Mouse (Mus musculus): ENCODE results near the gene Hsd17b3. TPM values are rescaled to one million over a fixed set of nuclear protein-coding genes. Genes with fewer than 3 reads are reported as not detected.

Gene Hsd17b3
- total RNA-seq (2018; cell fraction: chromatin; rRNA removed): not detected
- not detected for total RNA-seq (2018; cell fraction: cytosol; rRNA removed)
- total RNA-seq (2018; cell fraction: nucleus; rRNA removed): not detected
- not detected in 3 replicates for polyA plus RNA-seq (2018)

- no peaks in the 10 kb centered on the region for H3K36me3 ChIP-seq (ENCODE audit: inconsistent target)
- H3K79me2 ChIP-seq (ENCODE audit: inconsistent target): no peaks in the 10 kb centered on the region
- no peak within 1 kb of the TSS for H3K27ac ChIP-seq
- WGBS (ENCODE audit: missing documents): 82% methylated on average over 4 of the region's 4 CpGs
- no peak within 1 kb of the TSS for H3K4me3 ChIP-seq (ENCODE audit: inconsistent target)
Observed at GRCm38 (mm10) chr13:64089130-64089529, at the start of gene Hsd17b3. Hsd17b3 (minus strand) TSS chr13:64089230.

DNA sequence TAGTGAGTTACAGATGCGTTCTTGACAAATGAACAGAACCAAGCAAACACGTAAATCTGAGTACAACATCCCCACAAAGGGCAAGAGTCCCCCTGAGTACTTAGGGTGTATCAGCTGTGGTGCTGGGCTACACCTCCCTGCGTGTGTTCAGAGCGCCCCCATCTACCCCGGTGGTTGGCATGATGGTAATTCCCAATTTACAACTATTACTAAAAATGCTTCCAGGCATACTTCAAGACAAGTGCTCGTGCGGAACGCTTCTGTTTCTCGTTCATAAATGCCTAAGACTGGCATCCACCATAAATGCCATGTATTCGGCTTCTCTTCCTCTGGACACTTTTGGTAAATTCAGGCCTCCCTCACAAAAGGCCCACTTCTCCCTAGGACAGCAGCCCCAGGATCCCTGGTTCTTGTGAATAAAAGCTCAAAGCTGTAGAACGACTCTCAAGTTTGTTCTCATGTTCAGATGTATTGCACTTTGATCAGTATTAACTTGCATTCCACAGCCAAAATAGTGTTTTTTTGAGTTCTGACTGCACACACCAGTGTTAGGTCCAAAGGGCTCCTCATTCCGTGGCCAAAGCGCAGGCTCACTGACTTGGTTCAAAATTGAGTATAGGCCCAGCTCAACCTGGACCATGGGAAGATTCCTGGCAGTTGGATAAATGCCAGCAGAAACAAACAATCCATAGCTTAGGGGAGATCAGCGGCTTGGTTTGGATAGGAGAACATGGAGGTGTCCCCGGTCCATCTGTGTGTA is 40.8 kb upstream of the Hsd17b3 start:
- no peaks in the 10 kb centered on the region for H3K79me2 ChIP-seq (ENCODE audit: inconsistent target)
- 39% methylated on average over 15 of the region's 15 CpGs for WGBS (ENCODE audit: missing documents)
- H3K36me3 ChIP-seq (ENCODE audit: inconsistent target): peaks cover 1% of the 10 kb centered on the region; the same call in 1 of the 2 replicates
- H3K4me3 ChIP-seq (ENCODE audit: inconsistent target): peak overlapping the region; percentile 64
- peak overlapping the region; percentile 62 for H3K27ac ChIP-seq

DNA sequence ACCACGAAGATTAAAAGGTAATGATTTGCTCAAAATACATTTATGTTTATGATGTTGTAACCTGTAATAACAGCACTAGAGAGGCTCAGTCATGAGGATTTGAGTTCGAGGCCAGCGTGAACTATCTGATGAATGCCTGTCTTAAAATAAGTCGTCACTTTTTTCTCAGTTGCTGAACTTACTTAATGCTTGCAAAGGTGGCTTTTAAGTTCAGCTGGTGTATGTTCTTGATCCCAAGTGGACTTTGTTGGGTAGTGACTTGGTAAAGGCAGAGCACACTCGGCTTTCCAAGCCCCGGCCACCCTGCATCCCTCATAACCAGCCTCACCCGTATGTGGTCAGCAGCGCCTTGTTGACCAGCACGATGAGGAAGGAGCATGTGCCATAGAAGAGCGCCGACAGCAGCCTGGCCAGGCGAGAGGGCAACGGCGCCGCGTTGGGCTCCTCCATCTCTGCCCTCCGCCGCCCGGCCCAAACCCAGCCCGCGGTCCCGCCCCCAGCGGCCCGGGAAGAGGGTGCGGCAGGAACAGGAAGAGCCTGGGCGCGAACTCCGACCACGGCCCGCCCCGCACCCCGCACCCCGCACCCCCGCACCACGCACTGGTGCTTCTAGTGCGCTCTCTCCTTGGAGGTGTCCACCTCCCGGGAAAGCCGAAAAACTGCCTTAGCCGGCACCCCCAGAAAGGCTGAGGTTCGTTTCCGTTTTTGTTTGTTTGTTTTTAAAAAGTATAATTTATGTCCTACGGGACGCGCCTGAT is 40.0 kb upstream of the Hsd17b3 start, which contains the start of gene Slc35d2:
Gene Slc35d2 (minus strand): TSS at position 511 of the 758 bp plus-strand sequence.
- WGBS (ENCODE audit: missing documents): 6% methylated on average over 30 of the region's 44 CpGs
- Histone ChIP-seq H3K4me3 (ENCODE audit: inconsistent target) (peak within 1 kb of the TSS; percentile 64), H3K27ac (peak within 1 kb of the TSS; percentile 62), H3K79me2 (ENCODE audit: inconsistent target) (no peaks in the 10 kb centered on the region), H3K36me3 (ENCODE audit: inconsistent target) (no peaks in the 10 kb centered on the region)

DNA sequence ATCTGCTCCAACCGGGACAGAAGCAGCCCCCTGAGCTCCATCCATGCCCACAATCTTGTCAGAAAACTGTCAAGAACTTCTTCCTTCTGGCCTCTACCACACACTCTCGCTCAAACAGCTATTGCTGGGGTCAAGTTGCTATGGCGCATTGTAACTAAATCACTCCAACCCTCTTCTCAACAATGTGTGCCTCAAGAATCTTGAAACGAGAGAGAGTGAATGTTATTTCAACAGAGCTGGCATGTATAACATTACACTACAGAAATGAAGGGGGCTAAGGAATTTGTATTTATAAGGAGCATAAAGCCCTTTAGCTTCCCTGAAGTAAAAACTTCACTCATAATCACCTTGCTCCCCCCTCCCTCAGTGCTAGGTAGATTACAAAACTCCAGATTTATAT is 37.3 kb upstream of the Hsd17b3 start:
- no peak overlapping the region for H3K4me3 ChIP-seq (ENCODE audit: inconsistent target)
- no peaks in the 10 kb centered on the region for H3K79me2 ChIP-seq (ENCODE audit: inconsistent target)
- H3K27ac ChIP-seq: no peak overlapping the region
- WGBS (ENCODE audit: missing documents): 78% methylated on average over 4 of the region's 4 CpGs
- H3K36me3 ChIP-seq (ENCODE audit: inconsistent target): no peaks in the 10 kb centered on the region

- Histone ChIP-seq H3K4me3 (ENCODE audit: inconsistent target) (no peak overlapping the region), H3K27ac (no peak overlapping the region), H3K36me3 (ENCODE audit: inconsistent target) (no peaks in the 10 kb centered on the region), H3K79me2 (ENCODE audit: inconsistent target) (no peaks in the 10 kb centered on the region)
- 95% methylated on average over 6 of the region's 6 CpGs for WGBS (ENCODE audit: missing documents)
Observed at GRCm38 (mm10) chr13:64124886-64125285, 35.9 kb upstream of the Hsd17b3 start.

GRCm38 (mm10) chr13:64123491-64124188 is 34.6 kb upstream of the Hsd17b3 start:
- no peak overlapping the region for H3K4me3 ChIP-seq (ENCODE audit: inconsistent target)
- 88% methylated on average over 6 of the region's 6 CpGs for WGBS (ENCODE audit: missing documents)
- no peaks in the 10 kb centered on the region for H3K79me2 ChIP-seq (ENCODE audit: inconsistent target)
- H3K36me3 ChIP-seq (ENCODE audit: inconsistent target): no peaks in the 10 kb centered on the region; the same call in 1 of the 2 replicates
- no peak overlapping the region for H3K27ac ChIP-seq

DNA sequence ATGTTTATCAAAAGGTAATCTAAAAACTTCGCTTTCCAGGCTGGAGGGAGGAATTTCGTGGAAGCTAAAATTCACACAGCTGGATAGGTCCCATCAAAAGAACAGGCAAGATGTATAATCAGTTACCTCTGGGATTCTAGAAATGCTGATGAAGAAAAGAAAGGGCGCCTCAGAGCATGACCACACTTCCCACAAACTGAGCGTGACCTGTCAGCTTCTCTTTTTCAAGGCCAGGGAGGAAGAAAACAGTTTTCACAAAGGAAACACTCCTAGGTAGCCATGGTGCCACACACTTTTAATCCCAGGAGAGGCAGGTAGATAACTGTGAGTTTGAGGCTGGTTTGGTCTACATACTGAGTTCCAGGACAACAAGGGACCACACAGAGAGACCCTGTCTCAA is 31.7 kb upstream of the Hsd17b3 start:
- Histone ChIP-seq H3K27ac (no peak overlapping the region), H3K79me2 (ENCODE audit: inconsistent target) (no peaks in the 10 kb centered on the region), H3K4me3 (ENCODE audit: inconsistent target) (no peak overlapping the region), H3K36me3 (ENCODE audit: inconsistent target) (no peaks in the 10 kb centered on the region; the same call in 1 of the 2 replicates)
- 31% methylated on average over 4 of the region's 4 CpGs for WGBS (ENCODE audit: missing documents)

DNA sequence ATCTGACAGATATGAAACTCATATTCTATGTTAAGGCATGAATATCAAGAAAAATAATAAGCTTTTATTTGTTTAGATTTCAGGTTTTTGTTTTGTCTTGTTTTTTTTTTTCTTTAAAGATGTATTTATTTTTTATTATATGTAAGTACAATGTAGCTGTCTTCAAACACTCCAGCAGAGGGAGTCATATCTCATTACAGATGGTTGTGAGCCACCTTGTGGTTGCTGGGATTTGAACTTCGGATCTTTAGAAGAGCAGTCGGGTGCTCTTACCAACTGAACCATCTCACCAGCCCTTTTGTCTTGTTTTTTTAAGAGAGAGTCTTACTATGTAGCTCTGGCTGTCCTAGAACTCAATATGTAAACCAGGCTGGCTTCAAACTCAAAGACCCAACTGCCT is 28.4 kb upstream of the Hsd17b3 start:
- no peaks in the 10 kb centered on the region for H3K79me2 ChIP-seq (ENCODE audit: inconsistent target)
- H3K27ac ChIP-seq: no peak overlapping the region
- no peak overlapping the region for H3K4me3 ChIP-seq (ENCODE audit: inconsistent target)
- no peaks in the 10 kb centered on the region; the same call in 1 of the 2 replicates for H3K36me3 ChIP-seq (ENCODE audit: inconsistent target)
- 60% methylated on average over 2 of the region's 2 CpGs for WGBS (ENCODE audit: missing documents)

GRCm38 (mm10) chr13:64110421-64110820 is 21.4 kb upstream of the Hsd17b3 start:
- Histone ChIP-seq H3K27ac (no peak overlapping the region), H3K36me3 (ENCODE audit: inconsistent target) (peaks cover 6% of the 10 kb centered on the region; the same call in 1 of the 2 replicates), H3K4me3 (ENCODE audit: inconsistent target) (no peak overlapping the region), H3K79me2 (ENCODE audit: inconsistent target) (no peaks in the 10 kb centered on the region)
- WGBS (ENCODE audit: missing documents): 90% methylated on average over 1 of the region's 1 CpGs

- 61% methylated on average over 5 of the region's 5 CpGs for whole genome bisulfite sequencing (ENCODE audit: missing documents)
- Histone ChIP-seq H3K36me3 (ENCODE audit: inconsistent target) (peaks cover 21% of the 10 kb centered on the region; the same call in 1 of the 2 replicates), H3K79me2 (ENCODE audit: inconsistent target) (no peaks in the 10 kb centered on the region), H3K4me3 (ENCODE audit: inconsistent target) (no peak overlapping the region), H3K27ac (no peak overlapping the region)
Observed at GRCm38 (mm10) chr13:64108381-64108850, 19.4 kb upstream of the Hsd17b3 start.

DNA sequence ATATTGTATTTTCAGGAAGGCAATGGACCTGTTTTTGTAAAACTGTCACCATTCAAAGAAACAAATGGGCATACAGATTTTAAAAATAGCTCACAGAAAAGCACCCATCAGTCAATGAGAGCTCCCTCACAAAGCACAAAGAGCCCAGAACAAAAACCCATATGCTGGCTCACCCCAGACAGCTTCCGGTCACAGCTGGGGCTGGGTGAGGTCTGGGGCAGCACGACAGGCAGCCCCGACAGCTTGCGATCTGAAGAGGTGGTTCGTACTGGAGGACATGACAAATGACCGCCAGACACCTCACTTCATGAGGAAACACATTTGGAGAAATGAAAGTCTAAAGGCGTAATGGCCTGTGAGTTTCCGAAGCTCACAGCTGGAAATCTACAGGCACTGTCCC is 18.5 kb upstream of the Hsd17b3 start:
- H3K79me2 ChIP-seq (ENCODE audit: inconsistent target): no peaks in the 10 kb centered on the region
- peaks cover 22% of the 10 kb centered on the region; the same call in 1 of the 2 replicates for H3K36me3 ChIP-seq (ENCODE audit: inconsistent target)
- H3K27ac ChIP-seq: no peak overlapping the region
- WGBS (ENCODE audit: missing documents): 68% methylated on average over 8 of the region's 8 CpGs
- H3K4me3 ChIP-seq (ENCODE audit: inconsistent target): no peak overlapping the region

- Histone ChIP-seq H3K4me3 (ENCODE audit: inconsistent target) (no peak overlapping the region), H3K27ac (no peak overlapping the region), H3K36me3 (ENCODE audit: inconsistent target) (peaks cover 22% of the 10 kb centered on the region; the same call in 1 of the 2 replicates), H3K79me2 (ENCODE audit: inconsistent target) (no peaks in the 10 kb centered on the region)
- 90% methylated on average over 3 of the region's 3 CpGs for WGBS (ENCODE audit: missing documents)
Observed at GRCm38 (mm10) chr13:64107105-64107504, 18.1 kb upstream of the Hsd17b3 start.

- Histone ChIP-seq H3K79me2 (ENCODE audit: inconsistent target) (no peaks in the 10 kb centered on the region), H3K36me3 (ENCODE audit: inconsistent target) (peaks cover 22% of the 10 kb centered on the region; the same call in 1 of the 2 replicates), H3K4me3 (ENCODE audit: inconsistent target) (no peak overlapping the region), H3K27ac (no peak overlapping the region)
- WGBS (ENCODE audit: missing documents): 100% methylated on average over 3 of the region's 3 CpGs
Observed at GRCm38 (mm10) chr13:64105690-64106089, 16.7 kb upstream of the Hsd17b3 start.

GRCm38 (mm10) chr13:64100186-64100585 is 11.2 kb upstream of the Hsd17b3 start:
- Histone ChIP-seq H3K36me3 (ENCODE audit: inconsistent target) (peaks cover 24% of the 10 kb centered on the region; the same call in 1 of the 2 replicates), H3K4me3 (ENCODE audit: inconsistent target) (no peak overlapping the region), H3K27ac (no peak overlapping the region), H3K79me2 (ENCODE audit: inconsistent target) (no peaks in the 10 kb centered on the region)
- 78% methylated on average over 3 of the region's 3 CpGs for WGBS (ENCODE audit: missing documents)
